Mouse (Mus musculus): ENCODE measurements at regions not wholly inside any gene's neighbourhood (a gene's known extent, or its start where the extent isn't known, plus 50 kb on each side); places are given as distances from the start of the nearest gene placed in this dataset.

DNA sequence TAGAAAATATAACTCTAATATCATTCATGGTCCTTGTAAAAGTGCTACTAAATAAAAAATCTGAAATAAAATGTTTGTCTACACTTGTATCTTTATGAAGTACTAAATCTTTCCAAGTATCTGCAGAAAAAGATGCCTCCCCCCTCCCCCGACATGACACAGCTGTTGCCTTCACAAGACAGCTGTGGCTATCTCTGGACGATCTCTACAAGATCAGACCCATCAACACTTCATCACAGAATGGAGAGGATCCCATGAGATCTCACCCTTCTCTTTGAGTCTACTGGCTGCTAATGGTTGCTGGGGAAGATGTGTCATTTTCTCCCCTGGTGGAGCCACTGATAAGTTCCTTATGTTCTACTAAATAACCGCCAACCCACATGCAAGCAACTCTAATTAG is 116.0 kb upstream of the Dab2 start:
- Histone ChIP-seq H3K27me3 (no peaks in the 10 kb centered on the region), H3K27ac (no peak overlapping the region), H3K9me3 (0 out of 2 replicates have a peak, but pooled peaks cover 3% of the 10 kb centered on the region), H3K36me3 (no peaks in the 10 kb centered on the region), H3K4me3 (replicated peaks) (no peak overlapping the region), H3K4me1 (replicated peaks) (no peaks in the 10 kb centered on the region), H3K9ac (replicated peaks) (no peak overlapping the region), H3K4me2 (replicated peaks) (no peak overlapping the region)
- WGBS: 90% methylated on average over 3 of the region's 3 CpGs
- ATAC-seq: no peak

DNA sequence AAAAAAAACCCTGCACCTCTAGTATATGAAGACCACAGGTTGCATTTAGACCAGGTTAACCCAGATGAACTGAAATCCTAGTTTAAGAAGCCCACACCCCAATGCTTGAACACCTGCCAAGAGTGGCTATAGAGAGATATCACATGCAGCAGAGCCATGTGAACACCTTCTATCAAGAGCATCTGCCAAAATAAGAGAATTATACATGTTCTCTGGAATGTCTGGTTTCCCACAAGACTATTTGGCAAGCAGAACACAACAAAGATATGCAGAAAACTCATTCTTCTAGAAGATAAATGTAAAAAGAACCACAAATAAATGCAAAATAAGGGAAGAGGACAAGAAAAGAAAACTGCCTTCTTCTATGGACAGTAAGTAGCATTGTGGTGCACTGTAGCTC is 107.7 kb upstream of the Dab2 start:
- no peak overlapping the region for H3K27ac ChIP-seq
- H3K36me3 ChIP-seq: no peaks in the 10 kb centered on the region
- H3K9ac ChIP-seq (replicated peaks): no peak overlapping the region
- ATAC-seq: no peak
- H3K4me1 ChIP-seq (replicated peaks): no peaks in the 10 kb centered on the region
- no peaks in the 10 kb centered on the region for H3K27me3 ChIP-seq
- H3K4me3 ChIP-seq (replicated peaks): no peak overlapping the region
- no peak overlapping the region for H3K4me2 ChIP-seq (replicated peaks)
- no peaks in the 10 kb centered on the region for H3K9me3 ChIP-seq

DNA sequence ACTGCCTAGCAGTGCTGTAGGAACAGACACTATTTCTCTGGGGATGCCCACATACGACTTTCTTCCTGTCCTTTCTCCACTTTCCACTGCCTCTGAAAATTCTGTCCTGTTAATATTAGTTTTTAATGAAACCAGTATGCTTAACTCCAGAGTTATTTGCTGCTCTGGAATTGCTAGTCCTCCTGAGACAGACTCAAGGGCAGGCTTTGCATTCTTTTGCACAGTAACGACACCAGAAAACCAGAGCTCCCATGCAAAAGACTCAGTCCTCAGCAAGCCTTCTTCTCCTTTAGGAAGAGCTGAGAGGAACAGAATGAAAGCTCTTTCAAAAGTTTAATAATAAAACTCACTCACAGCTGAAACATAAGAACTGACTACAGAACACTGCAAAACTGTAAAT is 92.3 kb upstream of the Dab2 start:
- ATAC-seq: no peak

DNA sequence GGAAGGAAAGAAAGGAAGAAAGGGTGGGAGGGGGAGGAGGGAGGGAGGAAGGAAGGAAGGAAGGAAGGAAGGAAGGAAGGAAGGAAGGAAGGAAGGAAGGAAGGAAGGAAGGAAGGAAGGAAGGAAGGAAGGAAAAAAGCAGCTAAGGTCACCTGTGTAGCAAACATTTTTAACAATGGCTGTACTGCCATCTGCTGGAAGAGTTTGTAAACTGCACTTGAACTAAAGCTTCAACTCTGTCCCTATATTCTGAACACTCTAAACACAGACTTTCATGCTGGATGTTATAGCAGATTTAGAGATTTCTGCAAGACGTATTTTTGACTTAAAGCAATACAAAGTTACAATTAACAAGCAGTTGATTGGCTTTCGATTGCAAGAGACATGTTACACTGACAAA is 90.3 kb upstream of the Dab2 start:
- H3K4me3 ChIP-seq (replicated peaks): no peak overlapping the region
- H3K36me3 ChIP-seq: no peaks in the 10 kb centered on the region
- H3K9ac ChIP-seq (replicated peaks): no peak overlapping the region
- no peaks in the 10 kb centered on the region for H3K27me3 ChIP-seq
- H3K4me2 ChIP-seq (replicated peaks): no peak overlapping the region
- no peaks in the 10 kb centered on the region for H3K4me1 ChIP-seq (replicated peaks)
- no peak overlapping the region for H3K27ac ChIP-seq
- no peaks in the 10 kb centered on the region for H3K9me3 ChIP-seq
- whole genome bisulfite sequencing: 7% methylated on average over 2 of the region's 2 CpGs
- ATAC-seq: 0 out of 2 replicates have a peak, but pooled peaks have one; percentile 62

More for the DNA sequence above, 92.3 kb upstream of the Dab2 start:
- Histone ChIP-seq H3K9ac (replicated peaks) (no peak overlapping the region), H3K4me2 (replicated peaks) (no peak overlapping the region), H3K27ac (no peak overlapping the region), H3K27me3 (no peaks in the 10 kb centered on the region), H3K4me1 (replicated peaks) (no peaks in the 10 kb centered on the region), H3K36me3 (no peaks in the 10 kb centered on the region), H3K9me3 (no peaks in the 10 kb centered on the region), H3K4me3 (replicated peaks) (no peak overlapping the region)
- WGBS: 82% methylated on average over 2 of the region's 2 CpGs

DNA sequence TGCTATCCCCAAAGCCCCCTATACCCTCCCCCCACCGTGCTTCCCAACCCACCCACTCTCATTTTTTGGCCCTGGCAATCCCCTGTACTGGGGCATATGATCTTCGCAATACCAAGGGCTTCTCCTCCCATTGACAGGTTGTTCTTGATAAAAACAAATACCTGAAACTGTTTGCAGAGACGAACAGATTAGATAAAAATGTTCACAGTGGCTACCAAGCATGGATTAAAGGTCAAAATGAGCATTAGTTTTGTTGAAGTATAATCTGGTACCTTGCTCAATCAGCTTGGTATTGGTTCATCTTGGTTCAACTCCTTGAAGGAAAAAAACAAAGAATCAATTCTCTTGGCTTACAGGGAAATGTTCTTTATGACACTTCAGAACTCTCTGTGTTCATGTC is 81.5 kb upstream of the Dab2 start:
- H3K4me3 ChIP-seq (replicated peaks): no peak overlapping the region
- no peaks in the 10 kb centered on the region for H3K27me3 ChIP-seq
- no peak overlapping the region for H3K27ac ChIP-seq
- H3K36me3 ChIP-seq: no peaks in the 10 kb centered on the region
- no peak overlapping the region for H3K4me2 ChIP-seq (replicated peaks)
- H3K9me3 ChIP-seq: no peaks in the 10 kb centered on the region
- no peak overlapping the region for H3K9ac ChIP-seq (replicated peaks)
- WGBS: 73% methylated on average over 3 of the region's 3 CpGs
- no peak for ATAC-seq
- H3K4me1 ChIP-seq (replicated peaks): no peaks in the 10 kb centered on the region

DNA sequence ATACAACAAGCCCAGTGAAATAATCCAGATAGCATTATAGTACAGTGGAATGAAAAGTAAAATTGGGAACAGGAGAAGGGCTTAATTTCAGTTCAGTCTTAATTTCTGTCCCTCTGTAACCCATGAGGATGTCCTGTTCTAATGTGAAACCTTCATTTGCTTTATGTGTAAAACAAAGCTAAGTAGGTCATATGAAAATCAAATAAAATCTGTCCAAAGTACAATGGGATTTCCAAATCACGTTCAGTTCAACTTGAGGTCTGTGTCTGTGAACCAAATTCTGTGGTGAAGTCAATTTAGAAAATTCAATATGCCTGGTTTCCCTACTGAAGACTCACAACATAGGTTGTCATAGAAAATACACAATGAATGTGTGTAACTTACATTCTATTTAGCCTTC is 74.4 kb upstream of the Dab2 start:
- 83% methylated on average over 1 of the region's 1 CpGs for WGBS
- Histone ChIP-seq H3K4me3 (replicated peaks) (no peak overlapping the region), H3K36me3 (no peaks in the 10 kb centered on the region), H3K4me2 (replicated peaks) (no peak overlapping the region), H3K9me3 (no peaks in the 10 kb centered on the region), H3K27ac (no peak overlapping the region), H3K4me1 (replicated peaks) (no peaks in the 10 kb centered on the region), H3K9ac (replicated peaks) (no peak overlapping the region), H3K27me3 (no peaks in the 10 kb centered on the region)
- no peak for ATAC-seq

DNA sequence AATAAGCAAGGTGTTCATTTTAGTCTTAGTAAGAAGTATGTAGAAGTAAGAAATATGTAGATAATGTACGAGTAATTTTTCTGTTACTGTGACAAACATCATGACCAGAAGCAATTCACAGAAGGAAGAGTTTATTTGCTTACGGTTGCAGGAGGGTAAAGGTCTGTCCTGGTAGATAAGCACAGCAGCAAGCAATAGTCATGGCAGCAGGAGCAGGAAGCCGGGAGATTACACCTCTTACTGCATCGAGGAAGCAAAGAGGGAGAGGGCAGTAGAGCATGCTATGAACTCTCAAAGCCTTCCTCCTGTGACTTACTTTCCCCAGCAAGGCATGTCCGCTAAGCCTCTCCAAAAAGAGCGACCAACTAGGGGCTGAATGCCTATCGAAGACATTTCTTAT is 69.0 kb upstream of the Dab2 start:
- Histone ChIP-seq H3K4me2 (replicated peaks) (no peak overlapping the region), H3K27me3 (no peaks in the 10 kb centered on the region), H3K4me1 (replicated peaks) (no peaks in the 10 kb centered on the region), H3K9ac (replicated peaks) (no peak overlapping the region), H3K4me3 (replicated peaks) (no peak overlapping the region), H3K36me3 (no peaks in the 10 kb centered on the region), H3K27ac (no peak overlapping the region), H3K9me3 (no peaks in the 10 kb centered on the region)
- no peak for ATAC-seq
- 88% methylated on average over 7 of the region's 7 CpGs for WGBS

DNA sequence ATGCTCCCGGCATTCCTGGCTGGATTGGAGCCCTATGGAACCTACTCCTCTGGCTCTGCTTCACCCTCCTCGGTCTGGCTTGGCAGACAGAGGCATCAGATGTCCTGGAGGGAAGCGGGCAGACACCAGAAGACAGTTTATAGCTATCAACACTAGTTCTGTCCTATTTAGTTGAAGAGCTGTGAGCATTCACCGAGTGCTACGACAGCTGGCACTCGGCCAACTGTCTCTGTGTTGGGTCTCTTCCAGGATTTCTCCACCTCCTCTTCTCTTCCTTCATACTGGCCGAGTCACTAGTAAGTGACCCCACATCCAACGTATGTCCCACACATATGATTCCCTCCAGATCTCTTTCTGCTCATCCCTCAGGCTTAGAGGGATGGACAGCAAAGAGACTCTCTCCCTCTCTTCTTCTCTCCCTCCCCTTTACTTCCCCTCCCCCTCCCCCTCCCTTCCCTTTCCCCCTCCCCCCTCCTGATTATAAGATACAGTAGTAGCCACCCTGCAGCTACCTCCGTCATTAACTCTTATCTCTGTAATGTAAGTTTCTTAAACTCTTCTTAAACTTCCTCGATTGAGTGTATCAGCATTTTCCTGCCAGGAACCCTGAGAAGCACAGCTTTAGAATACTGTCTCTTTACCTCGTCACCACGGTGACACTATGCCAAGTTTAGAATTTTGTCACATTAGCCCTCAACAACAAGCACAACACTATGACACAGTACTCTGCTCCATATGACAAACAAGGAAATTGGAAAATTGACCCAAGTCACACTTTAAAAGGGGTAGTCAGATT is 68.1 kb upstream of the Dab2 start:
- no peak for ATAC-seq
- no peaks in the 10 kb centered on the region for H3K9me3 ChIP-seq
- no peaks in the 10 kb centered on the region for H3K27me3 ChIP-seq
- WGBS: 84% methylated on average over 12 of the region's 12 CpGs
- no peak overlapping the region for H3K9ac ChIP-seq (replicated peaks)
- H3K4me3 ChIP-seq (replicated peaks): no peak overlapping the region
- no peak overlapping the region for H3K27ac ChIP-seq
- H3K36me3 ChIP-seq: no peaks in the 10 kb centered on the region
- H3K4me1 ChIP-seq (replicated peaks): no peaks in the 10 kb centered on the region
- no peak overlapping the region for H3K4me2 ChIP-seq (replicated peaks)

DNA sequence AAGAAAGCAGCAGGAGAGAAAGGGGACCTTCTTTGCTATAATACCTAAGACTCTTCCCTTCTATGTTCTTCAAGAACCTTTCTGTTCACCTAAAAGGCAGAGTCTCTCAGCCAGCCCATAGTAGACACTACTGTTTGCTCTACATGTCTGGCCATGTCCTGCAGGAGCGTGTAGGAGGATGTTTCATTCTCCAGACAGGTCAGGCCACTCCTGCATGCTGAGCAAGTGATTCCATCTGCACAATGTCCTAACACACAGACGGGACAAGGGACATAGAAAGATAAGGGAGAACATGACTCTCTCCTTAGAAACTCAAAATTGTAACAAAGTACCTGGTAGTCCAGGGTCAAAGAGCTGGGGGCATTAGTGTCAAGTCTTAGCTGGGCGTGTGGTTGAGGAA is 66.0 kb upstream of the Dab2 start:
- Histone ChIP-seq H3K27me3 (no peaks in the 10 kb centered on the region), H3K4me3 (replicated peaks) (no peak overlapping the region)

DNA sequence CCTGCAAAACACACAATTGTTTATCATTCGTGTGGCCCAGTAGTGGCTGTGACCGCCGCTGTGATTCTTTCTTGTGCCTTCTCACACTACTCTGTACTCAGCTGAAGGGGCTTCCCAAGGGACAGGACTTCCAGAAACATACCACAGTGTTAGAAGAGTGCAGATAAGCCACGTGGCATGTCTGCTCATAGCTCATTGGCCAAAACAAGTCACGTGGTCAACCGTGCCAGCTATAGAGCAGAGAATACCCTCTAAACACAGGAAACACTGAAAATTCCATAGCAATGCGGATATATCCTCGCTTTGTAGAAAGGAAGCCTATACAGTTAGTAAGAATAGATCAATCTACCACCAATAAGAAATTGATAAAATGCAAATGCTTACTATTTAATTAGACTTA is 63.0 kb upstream of the Dab2 start:
- ATAC-seq: no peak
- Histone ChIP-seq H3K27ac (no peak overlapping the region), H3K36me3 (no peaks in the 10 kb centered on the region)

More for the DNA sequence above, 66.0 kb upstream of the Dab2 start:
- H3K9me3 ChIP-seq: no peaks in the 10 kb centered on the region
- H3K9ac ChIP-seq (replicated peaks): no peak overlapping the region
- ATAC-seq: no peak
- no peaks in the 10 kb centered on the region for H3K4me1 ChIP-seq (replicated peaks)
- H3K36me3 ChIP-seq: no peaks in the 10 kb centered on the region
- 83% methylated on average over 3 of the region's 3 CpGs for WGBS
- no peak overlapping the region for H3K4me2 ChIP-seq (replicated peaks)
- no peak overlapping the region for H3K27ac ChIP-seq

DNA sequence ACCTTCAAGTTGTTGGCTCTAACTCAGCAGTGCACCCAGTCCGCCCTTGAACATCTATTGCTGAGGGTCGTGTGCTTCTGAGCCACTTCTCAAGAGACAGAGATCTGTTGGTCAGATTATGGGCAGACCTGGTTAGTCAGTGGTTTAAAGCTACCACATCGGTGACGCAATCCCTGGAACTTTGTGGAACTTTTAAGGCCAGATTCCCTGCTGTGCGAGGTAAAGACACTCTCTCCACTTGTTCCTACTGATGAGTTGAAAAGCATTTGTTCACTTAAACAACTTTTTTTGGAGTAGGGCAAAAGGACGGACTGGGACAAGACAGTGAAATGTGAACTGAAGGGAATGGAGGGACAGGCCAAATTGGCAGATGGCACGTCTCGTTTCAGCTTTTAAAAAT is 61.9 kb upstream of the Dab2 start:
- H3K27ac ChIP-seq: no peak overlapping the region
- no peaks in the 10 kb centered on the region for H3K36me3 ChIP-seq
- no peaks in the 10 kb centered on the region for H3K4me1 ChIP-seq (replicated peaks)
- no peaks in the 10 kb centered on the region for H3K9me3 ChIP-seq
- H3K4me3 ChIP-seq (replicated peaks): no peak overlapping the region
- 78% methylated on average over 8 of the region's 8 CpGs for WGBS
- no peak overlapping the region for H3K4me2 ChIP-seq (replicated peaks)
- no peak overlapping the region for H3K9ac ChIP-seq (replicated peaks)
- H3K27me3 ChIP-seq: no peaks in the 10 kb centered on the region
- no peak for ATAC-seq

More for the DNA sequence above, 63.0 kb upstream of the Dab2 start:
- no peaks in the 10 kb centered on the region for H3K4me1 ChIP-seq (replicated peaks)
- H3K4me3 ChIP-seq (replicated peaks): no peak overlapping the region
- whole genome bisulfite sequencing: 89% methylated on average over 8 of the region's 8 CpGs
- no peak overlapping the region for H3K9ac ChIP-seq (replicated peaks)
- no peak overlapping the region for H3K4me2 ChIP-seq (replicated peaks)
- no peaks in the 10 kb centered on the region for H3K27me3 ChIP-seq
- no peaks in the 10 kb centered on the region for H3K9me3 ChIP-seq

DNA sequence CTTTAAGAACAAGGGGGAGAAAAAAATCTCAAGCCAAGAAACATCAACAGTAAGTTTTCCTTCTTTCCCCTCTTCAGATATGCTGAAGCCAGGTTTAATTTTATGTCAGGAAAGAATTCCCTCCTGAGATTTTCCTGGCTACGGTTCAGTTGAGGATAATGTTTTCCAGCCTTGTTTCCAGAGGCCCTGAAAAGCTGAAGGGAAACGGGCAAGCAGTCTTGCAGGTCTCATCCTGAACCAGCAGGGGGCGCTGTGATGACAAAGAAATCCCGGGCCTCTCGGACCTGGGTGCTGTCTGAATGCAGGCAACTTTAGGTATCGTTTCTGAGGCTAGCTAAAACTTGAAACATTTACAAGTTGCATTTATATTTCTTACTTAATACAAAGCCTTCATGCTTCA is 61.5 kb upstream of the Dab2 start:
- ATAC-seq: peak; percentile 53; the same call in 1 of the 2 replicates
- Histone ChIP-seq H3K4me1 (replicated peaks) (no peaks in the 10 kb centered on the region), H3K27me3 (no peaks in the 10 kb centered on the region), H3K4me3 (replicated peaks) (no peak overlapping the region), H3K4me2 (replicated peaks) (no peak overlapping the region), H3K9ac (replicated peaks) (no peak overlapping the region), H3K36me3 (no peaks in the 10 kb centered on the region), H3K27ac (no peak overlapping the region), H3K9me3 (no peaks in the 10 kb centered on the region)
- 10% methylated on average over 6 of the region's 6 CpGs for WGBS

DNA sequence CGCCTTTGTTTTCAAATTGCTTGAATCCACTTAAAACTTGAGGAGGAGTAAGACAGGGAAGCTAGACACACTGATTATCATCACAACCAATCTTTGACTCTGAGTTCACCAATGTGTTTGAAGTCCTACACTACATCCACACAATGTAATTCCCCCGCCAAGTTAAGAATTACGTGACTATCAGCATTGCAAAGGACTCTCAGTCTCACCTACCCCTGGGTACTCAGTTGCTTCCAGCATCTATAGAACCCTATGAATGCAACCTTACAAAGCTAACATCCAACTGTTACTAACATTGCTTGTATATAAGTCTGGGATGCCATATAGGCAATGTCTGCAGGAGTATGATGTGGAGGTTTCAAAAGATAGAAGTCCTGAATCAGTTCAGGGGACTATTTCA is 60.8 kb upstream of the Dab2 start:
- Histone ChIP-seq H3K27ac (no peak overlapping the region), H3K36me3 (no peaks in the 10 kb centered on the region), H3K27me3 (no peaks in the 10 kb centered on the region), H3K4me1 (replicated peaks) (no peaks in the 10 kb centered on the region), H3K4me3 (replicated peaks) (no peak overlapping the region), H3K9ac (replicated peaks) (no peak overlapping the region), H3K4me2 (replicated peaks) (no peak overlapping the region), H3K9me3 (no peaks in the 10 kb centered on the region)
- ATAC-seq: 0 out of 2 replicates have a peak, but pooled peaks have one; percentile 11
- 93% methylated on average over 3 of the region's 3 CpGs for WGBS
